Comparison of ENCODE assay signal across 13 mouse cellular contexts in genomic region chr3:135513800-135514425, GRCm38 (mm10). TPM values are rescaled to one million over a fixed set of nuclear protein-coding genes. Genes with fewer than 3 reads are reported as not detected.
A peak's percentile ranks its signal among the peaks of the same experiment; 100 is the strongest.
DNase-seq lines count a peak whose midpoint lies in the region; ATAC-seq lines count a peak whose summit lies in the region.
"Had no signal": no experiment of that assay in that cellular context is flagged by ENCODE, and none has a peak within 500 bp of the region (broad histone marks: within the 10 kb centered on the region; RNA-seq: fewer than 3 reads in every experiment).

No protein-coding gene starts in this region.

- no peaks in the 10 kb centered on the region for H3K9me3 ChIP-seq in hindbrain, embryonic 14.5 days (ENCODE audit: control insufficient read depth, low read length)
- H3K9me3 ChIP-seq in hindbrain, embryonic 10.5 days = no peaks in the 10 kb centered on the region
- H3K9me3 ChIP-seq in midbrain, embryonic 14.5 days (ENCODE audit: control insufficient read depth, low read length) = no peaks in the 10 kb centered on the region
- H3K9me3 ChIP-seq: forebrain, embryonic 15.5 days; limb, embryonic 12.5 days; liver, embryonic 15.5 days had no signal

- no peaks in the 10 kb centered on the region for H3K27me3 ChIP-seq in hindbrain, embryonic 14.5 days (ENCODE audit: control insufficient read depth, insufficient read depth, low read length)
- H3K27me3 ChIP-seq in hindbrain, embryonic 10.5 days (ENCODE audit: insufficient read depth, poor library complexity, severe bottlenecking) = no peaks in the 10 kb centered on the region
- no peaks in the 10 kb centered on the region for H3K27me3 ChIP-seq in midbrain, embryonic 14.5 days (ENCODE audit: control insufficient read depth, insufficient read depth, low read length)
- H3K27me3 ChIP-seq: forebrain, embryonic 15.5 days; limb, embryonic 12.5 days; liver, embryonic 15.5 days had no signal

- H3K4me1 ChIP-seq in hindbrain, embryonic 14.5 days (replicated peaks; ENCODE audit: control insufficient read depth, insufficient read depth, low read length) = no peaks in the 10 kb centered on the region
- peaks cover 10% of the 10 kb centered on the region for H3K4me1 ChIP-seq in hindbrain, embryonic 10.5 days (replicated peaks)
- peaks cover 3% of the 10 kb centered on the region; the same call in 1 of the 2 replicates for H3K4me1 ChIP-seq in midbrain, embryonic 14.5 days (ENCODE audit: control insufficient read depth, insufficient read depth, low read length)
- H3K4me1 ChIP-seq: limb, embryonic 12.5 days had no signal

- H3K27ac ChIP-seq in hindbrain, embryonic 14.5 days = no peak overlapping the region
- H3K27ac ChIP-seq in hindbrain, embryonic 10.5 days = no peak overlapping the region
- H3K27ac ChIP-seq in midbrain, embryonic 14.5 days (replicated peaks; ENCODE audit: low read depth, low read length) = no peak overlapping the region
- H3K27ac ChIP-seq: forebrain, embryonic 15.5 days; left cerebral cortex, adult 2 months; limb, embryonic 12.5 days; liver, embryonic 15.5 days had no signal

- WGBS in hindbrain, embryonic 14.5 days = 74% methylated on average over 14 of the region's 14 CpGs
- 79% methylated on average over 14 of the region's 14 CpGs for whole genome bisulfite sequencing in hindbrain, embryonic 10.5 days
- WGBS in midbrain, embryonic 14.5 days = 78% methylated on average over 14 of the region's 14 CpGs

- no peak overlapping the region for H3K9ac ChIP-seq in hindbrain, embryonic 14.5 days
- H3K9ac ChIP-seq in midbrain, embryonic 14.5 days (replicated peaks; ENCODE audit: low read length) = no peak overlapping the region
- H3K9ac ChIP-seq: forebrain, embryonic 15.5 days; limb, embryonic 12.5 days; liver, embryonic 15.5 days had no signal

- H3K4me2 ChIP-seq in hindbrain, embryonic 14.5 days (replicated peaks) = 0 out of 2 replicates have a peak overlapping the region, but pooled peaks have one; percentile 24
- H3K4me2 ChIP-seq in midbrain, embryonic 14.5 days (ENCODE audit: low read length) = peak overlapping the region; percentile 26; the same call in 1 of the 2 replicates
- H3K4me2 ChIP-seq: liver, embryonic 15.5 days had no signal

- H3K4me3 ChIP-seq in hindbrain, embryonic 14.5 days (replicated peaks; ENCODE audit: low read length) = no peak overlapping the region
- no peak overlapping the region for H3K4me3 ChIP-seq in hindbrain, embryonic 10.5 days
- no peak overlapping the region for H3K4me3 ChIP-seq in midbrain, embryonic 14.5 days (replicated peaks; ENCODE audit: low read depth, low read length)
- H3K4me3 ChIP-seq: left cerebral cortex, adult 2 months; limb, embryonic 12.5 days; liver, embryonic 15.5 days had no signal

- no peak for DNase-seq in hindbrain, embryonic 14.5 days (ENCODE audit: low spot score)
- no peak for DNase-seq in hindbrain, embryonic 10.5 days (ENCODE audit: low spot score)
- peak; percentile 55 for DNase-seq in ES-CJ7 (ENCODE audit: low read depth, low spot score)
- DNase-seq in midbrain, embryonic 14.5 days = no peak
- DNase-seq in c-Kit-positive CD71-positive TER-119-positive erythroid progenitor cells, embryonic 14.5 days (ENCODE audit: low spot score) = no peak
- no peak for DNase-seq in yolk sac, embryonic 10.5 days (ENCODE audit: low spot score)
- DNase-seq: kidney, adult 18-20 months; lung, postnatal 14 days had no signal

- no peaks in the 10 kb centered on the region; the same call in 1 of the 2 replicates for H3K36me3 ChIP-seq in hindbrain, embryonic 14.5 days (replicated peaks; ENCODE audit: control insufficient read depth, insufficient read depth)
- no peaks in the 10 kb centered on the region for H3K36me3 ChIP-seq in hindbrain, embryonic 10.5 days
- H3K36me3 ChIP-seq in midbrain, embryonic 14.5 days (ENCODE audit: control insufficient read depth, insufficient read depth, low read length) = no peaks in the 10 kb centered on the region
- H3K36me3 ChIP-seq: forebrain, embryonic 15.5 days; limb, embryonic 12.5 days; liver, embryonic 15.5 days had no signal

- ATAC-seq in hindbrain, embryonic 14.5 days (ENCODE audit: low FRiP score) = no peak
- peak; percentile 46 for ATAC-seq in CD4-positive, CD25-positive, alpha-beta regulatory T cell, adult 4 months
- ATAC-seq in midbrain, embryonic 14.5 days (ENCODE audit: low FRiP score, low TSS enrichment) = no peak

RNA-seq across cellular contexts. Expression of gene Manba, which starts 28.5 kb away (rescaled TPM):
- 8.1 and 8.3 TPM in 2 replicates for polyA plus RNA-seq in hindbrain, embryonic 14.5 days (2014; fragmentation: Nextera tagmentation; extraction: Ambion mirVana)
- polyA plus RNA-seq in hindbrain, embryonic 10.5 days (2016; fragmentation: Nextera tagmentation; extraction: Ambion mirVana) = 4.8 and 5.2 TPM in 2 replicates
- polyA plus RNA-seq in CD4-positive, CD25-positive, alpha-beta regulatory T cell, adult 4 months (2017; shearing (Covaris generic)) = 10 to 100 TPM; 22.4 to 32.8 TPM
- 4.3 and 5.9 TPM in 2 replicates for polyA plus RNA-seq in midbrain, embryonic 14.5 days (2014; fragmentation: Nextera tagmentation; extraction: Ambion mirVana)
